Mouse (Mus musculus): ENCODE measurements around the gene Mdn1. TPM values are rescaled to one million over a fixed set of nuclear protein-coding genes. Genes with fewer than 3 reads are reported as not detected.

Mdn1 gene
- polyA plus RNA-seq, 1 experiment from 2014 or later, result 20.4 TPM

- no peaks in the 10 kb centered on the region for H3K27me3 ChIP-seq (ENCODE audit: poor library complexity, severe bottlenecking)
- peaks cover 15% of the 10 kb centered on the region for H3K36me3 ChIP-seq (replicated peaks)
- H3K9me3 ChIP-seq, result no peaks in the 10 kb centered on the region
- under 1% methylated on average over 53 of the region's 53 CpGs for WGBS
- peak within 1 kb of the TSS; percentile 99 for H3K27ac ChIP-seq
- H3K4me3 ChIP-seq, result peak within 1 kb of the TSS; percentile 84
- DNase-seq (ENCODE audit: extremely low spot score, low spot score), result peak; percentile 88
- H3K4me1 ChIP-seq, result peaks cover 10% of the 10 kb centered on the region
Observed at GRCm38 (mm10) chr4:32799966-32800576, 143.2 kb downstream of the Mdn1 start, which contains the start of gene Lyrm2. Gene Lyrm2 (plus strand): TSS chr4:32800253.

DNA sequence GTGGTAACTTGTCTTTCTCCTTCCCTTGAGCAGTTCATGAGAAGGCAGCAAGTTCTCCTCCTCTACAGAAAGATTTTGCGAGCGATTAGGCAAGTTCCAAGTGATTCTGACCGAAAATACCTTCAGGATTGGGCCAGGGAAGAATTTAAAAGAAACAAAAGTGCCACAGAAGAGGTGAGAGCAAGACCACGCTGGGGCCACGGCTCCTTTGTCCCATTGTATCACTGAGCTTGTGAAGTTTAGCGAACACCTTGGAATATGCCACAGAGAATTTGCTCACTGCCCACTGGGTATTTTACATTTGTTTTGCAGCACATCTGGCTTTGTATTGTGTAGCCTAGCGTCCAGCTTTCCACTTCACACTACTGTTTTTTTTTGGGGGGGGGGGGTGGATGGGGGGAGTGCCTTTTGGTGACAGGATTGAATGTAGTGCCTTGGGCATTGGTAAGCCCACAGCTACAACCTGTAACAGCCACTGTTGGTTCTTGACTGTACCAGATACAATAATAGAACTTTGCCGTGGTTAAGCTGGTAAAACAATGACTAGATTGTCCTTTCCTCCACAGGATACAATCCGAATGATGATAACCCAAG is 143.8 kb downstream of the Mdn1 start:
- Histone ChIP-seq H3K36me3 (replicated peaks) (peaks cover 17% of the 10 kb centered on the region), H3K27ac (peak overlapping the region; percentile 99), H3K4me1 (peaks cover 10% of the 10 kb centered on the region), H3K4me3 (peak overlapping the region; percentile 84), H3K9me3 (no peaks in the 10 kb centered on the region), H3K27me3 (ENCODE audit: poor library complexity, severe bottlenecking) (no peaks in the 10 kb centered on the region)
- DNase-seq (ENCODE audit: extremely low spot score, low spot score), result no peak
- WGBS, result 15% methylated on average over 9 of the region's 9 CpGs

GRCm38 (mm10) chr4:32817478-32817877 is 160.6 kb downstream of the Mdn1 start:
- Histone ChIP-seq H3K4me1 (no peaks in the 10 kb centered on the region), H3K27ac (no peak overlapping the region), H3K36me3 (replicated peaks) (peaks cover 19% of the 10 kb centered on the region), H3K27me3 (ENCODE audit: poor library complexity, severe bottlenecking) (no peaks in the 10 kb centered on the region), H3K9me3 (no peaks in the 10 kb centered on the region), H3K4me3 (no peak overlapping the region)
- WGBS, result 77% methylated on average over 5 of the region's 5 CpGs
- DNase-seq (ENCODE audit: extremely low spot score, low spot score), result no peak

DNA sequence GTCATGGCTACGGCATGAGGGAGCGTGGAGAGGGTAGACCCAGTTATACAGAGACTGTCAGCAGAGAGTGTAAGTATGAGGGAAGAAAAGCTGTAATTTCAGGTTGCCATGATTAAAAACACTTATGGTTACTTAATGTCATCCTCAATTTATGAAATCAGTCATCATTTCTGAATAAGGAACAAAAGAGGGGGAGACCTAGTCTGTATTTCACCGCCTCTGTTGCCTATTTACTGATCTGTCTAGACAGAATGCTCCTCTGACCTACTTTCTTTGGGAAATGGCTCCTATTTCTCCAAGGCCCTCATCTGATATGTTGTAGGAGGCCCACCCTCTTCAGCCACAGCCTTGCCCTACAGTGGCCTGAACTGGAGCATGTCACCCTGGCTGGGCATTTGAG is 163.8 kb downstream of the Mdn1 start:
- Histone ChIP-seq H3K9me3 (no peaks in the 10 kb centered on the region), H3K4me3 (no peak overlapping the region), H3K4me1 (no peaks in the 10 kb centered on the region), H3K27ac (no peak overlapping the region), H3K36me3 (replicated peaks) (peaks cover 14% of the 10 kb centered on the region), H3K27me3 (ENCODE audit: poor library complexity, severe bottlenecking) (no peaks in the 10 kb centered on the region)
- DNase-seq (ENCODE audit: extremely low spot score, low spot score), result no peak
- WGBS, result 94% methylated on average over 3 of the region's 3 CpGs

DNA sequence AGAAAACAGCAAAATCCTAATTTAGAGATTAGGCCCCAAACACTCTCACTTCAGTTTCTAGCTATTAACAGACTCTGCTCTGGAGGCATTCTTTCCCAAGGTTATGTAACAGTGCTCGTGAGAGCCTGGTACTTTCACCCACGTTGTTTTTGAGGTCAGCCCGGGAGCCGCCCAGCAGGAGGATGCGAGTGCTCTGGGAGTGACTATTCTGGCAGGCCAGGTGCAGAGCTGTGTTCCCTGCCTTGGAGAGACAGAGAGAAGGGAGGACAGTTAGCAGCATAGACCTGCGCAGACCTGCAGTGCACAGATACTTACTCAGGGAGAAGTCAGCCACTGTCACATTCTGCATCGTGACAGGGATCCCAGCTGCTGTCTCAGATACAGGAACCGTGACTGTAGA is 167.3 kb downstream of the Mdn1 start:
- no peak for DNase-seq (ENCODE audit: extremely low spot score, low spot score)
- Histone ChIP-seq H3K9me3 (no peaks in the 10 kb centered on the region), H3K36me3 (replicated peaks) (peaks cover 14% of the 10 kb centered on the region), H3K27ac (no peak overlapping the region), H3K4me3 (no peak overlapping the region), H3K4me1 (peaks cover 14% of the 10 kb centered on the region), H3K27me3 (ENCODE audit: poor library complexity, severe bottlenecking) (no peaks in the 10 kb centered on the region)
- WGBS, result 74% methylated on average over 8 of the region's 8 CpGs

Other genes with a start within 250 kb of the Mdn1 start
- not detected in 2 replicates for gene Gja10, start 54.4 kb upstream of the Mdn1 start, polyA plus RNA-seq (2016; fragmentation: Nextera tagmentation; extraction: Ambion mirVana)
- 82.0 and 82.3 TPM in 2 replicates for gene Casp8ap2, start 41.7 kb upstream of the Mdn1 start, polyA plus RNA-seq (2016; fragmentation: Nextera tagmentation; extraction: Ambion mirVana)
- gene Lyrm2, start 143.1 kb downstream of the Mdn1 start, polyA plus RNA-seq (2016; fragmentation: Nextera tagmentation; extraction: Ambion mirVana), result 101 and 110 TPM in 2 replicates